Mouse (Mus musculus) heart, embryonic 16.5 days (tissue): ENCODE measurements around the gene Sar1b. TPM values are rescaled to one million over a fixed set of nuclear protein-coding genes. Genes with fewer than 3 reads are reported as not detected.

Experiments used
- ATAC-seq: fragments of 200-750 bp; cut with Nextera tagmentation; replicated peaks from 2 replicates; pipeline ENCODE4 v1.8.0; 2017; ENCODE audit warnings: moderate number of reproducible peaks; ENCODE audit not compliant: insufficient read depth, low FRiP score; ENCODE audit errors: extremely low read depth
- H3K27ac ChIP-seq: fragments of 300-500 bp; sonication (generic); 2 replicates; pipeline ENCODE4 v1.5.1; 2014; ENCODE audit warnings: mild to moderate bottlenecking, low read length, control low read depth, moderate library complexity
- H3K27me3 ChIP-seq: fragments of 300-500 bp; sonication (generic); 2 replicates; pipeline ENCODE4 v1.6.1; 2014; ENCODE audit warnings: low read length, mixed read lengths; ENCODE audit not compliant: control insufficient read depth, insufficient read depth
- H3K36me3 ChIP-seq: fragments of 300-500 bp; sonication (generic); 2 replicates; pipeline ENCODE4 v1.6.1; 2014; ENCODE audit not compliant: control insufficient read depth, insufficient read depth
- H3K4me1 ChIP-seq: fragments of 300-500 bp; sonication (generic); 2 replicates; pipeline ENCODE4 v1.6.1; 2014; ENCODE audit warnings: low read length, mixed read lengths; ENCODE audit not compliant: control insufficient read depth, insufficient read depth
- H3K4me2 ChIP-seq: fragments of 300-500 bp; sonication (generic); 2 replicates; pipeline ENCODE4 v1.6.1; 2014; ENCODE audit warnings: low read depth, mild to moderate bottlenecking, control low read depth, low read length
- H3K4me3 ChIP-seq: fragments of 300-500 bp; sonication (generic); 2 replicates; pipeline ENCODE4 v1.5.1; 2014; ENCODE audit warnings: mild to moderate bottlenecking, control low read depth, low read length
- H3K9ac ChIP-seq: fragments of 300-500 bp; sonication (generic); 2 replicates; pipeline ENCODE4 v1.6.1; 2014; ENCODE audit warnings: low read length, control low read depth
- H3K9me3 ChIP-seq: fragments of 300-500 bp; sonication (generic); replicated peaks from 2 replicates; pipeline ENCODE4 v1.6.1; 2016; ENCODE audit warnings: low read length; ENCODE audit not compliant: control insufficient read depth
- WGBS: fragments of 180-500 bp; shearing (Covaris S2); extraction: QIAGEN DNeasy Blood & Tissue Kit; methylation state at CpG from one replicate; pipeline ENCODE4 v1.1.7; 2014; 5-methylcytosine and 5-hydroxymethylcytosine counted together
- polyA plus RNA-seq: library from polyadenylated mRNA; unstranded; fragments of >200 nt; fragmentation: Nextera tagmentation; extraction: Ambion mirVana; gene quantifications from 2 replicates; pipeline ENCODE4 v1.2.1, GENCODE M21; 2015

Gene Sar1b
- polyA plus RNA-seq, 1 experiment from 2014 or later, result 136 TPM

DNA sequence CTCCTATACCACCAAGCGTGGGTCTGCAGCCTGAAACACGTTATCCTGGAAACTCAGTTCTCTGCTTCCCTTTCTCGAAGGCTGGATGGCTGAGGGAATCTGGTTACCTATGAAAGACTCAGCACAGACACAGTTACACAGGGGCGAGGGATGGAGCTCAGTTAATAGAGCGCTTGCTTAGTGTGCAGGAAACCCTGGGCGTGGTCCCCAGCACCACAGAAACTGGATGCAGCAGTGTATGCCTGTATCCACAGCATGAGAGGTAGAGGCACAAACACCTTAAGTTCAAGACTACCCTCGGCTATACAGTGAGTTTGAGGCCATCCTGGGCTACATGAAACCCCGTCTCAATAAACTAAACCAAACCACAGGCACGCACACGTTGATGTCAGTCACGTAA, 76.5 kb downstream of the Sar1b start:
- WGBS, result 85% methylated on average over 11 of the region's 11 CpGs
- H3K4me2 ChIP-seq, result no peak overlapping the region
- H3K4me3 ChIP-seq, result no peak overlapping the region
- no peaks in the 10 kb centered on the region for H3K27me3 ChIP-seq
- H3K27ac ChIP-seq, result no peak overlapping the region
- H3K36me3 ChIP-seq, result no peaks in the 10 kb centered on the region
- H3K9me3 ChIP-seq, result no peaks in the 10 kb centered on the region
- no peak overlapping the region for H3K9ac ChIP-seq
- peaks cover 2% of the 10 kb centered on the region; the same call in 1 of the 2 replicates for H3K4me1 ChIP-seq
- ATAC-seq, result no peak

DNA sequence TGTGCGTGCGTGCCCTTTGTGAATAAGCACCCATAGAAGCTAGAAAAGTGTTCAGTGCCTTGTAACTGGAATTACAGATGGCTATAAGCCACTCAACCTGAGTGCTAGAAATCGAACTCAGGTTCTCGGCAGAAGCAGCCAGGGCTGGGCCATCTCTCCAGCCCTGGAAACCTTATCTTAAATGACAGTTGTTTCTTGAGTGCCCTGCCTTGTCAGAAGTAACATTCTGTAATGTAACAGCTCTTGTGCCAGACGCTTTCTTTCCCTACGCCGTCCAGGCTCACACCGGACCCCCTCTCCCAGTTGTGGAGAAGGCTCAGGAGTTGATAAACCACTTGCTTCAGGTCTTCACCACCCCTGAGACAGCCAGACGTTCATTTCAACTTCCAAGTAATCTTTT, 77.2 kb downstream of the Sar1b start:
- ATAC-seq, result no peak
- Histone ChIP-seq H3K36me3 (no peaks in the 10 kb centered on the region), H3K4me1 (peaks cover 2% of the 10 kb centered on the region; the same call in 1 of the 2 replicates), H3K27me3 (no peaks in the 10 kb centered on the region), H3K4me3 (no peak overlapping the region), H3K9ac (no peak overlapping the region), H3K4me2 (no peak overlapping the region), H3K9me3 (no peaks in the 10 kb centered on the region), H3K27ac (no peak overlapping the region)
- 42% methylated on average over 9 of the region's 9 CpGs for WGBS

DNA sequence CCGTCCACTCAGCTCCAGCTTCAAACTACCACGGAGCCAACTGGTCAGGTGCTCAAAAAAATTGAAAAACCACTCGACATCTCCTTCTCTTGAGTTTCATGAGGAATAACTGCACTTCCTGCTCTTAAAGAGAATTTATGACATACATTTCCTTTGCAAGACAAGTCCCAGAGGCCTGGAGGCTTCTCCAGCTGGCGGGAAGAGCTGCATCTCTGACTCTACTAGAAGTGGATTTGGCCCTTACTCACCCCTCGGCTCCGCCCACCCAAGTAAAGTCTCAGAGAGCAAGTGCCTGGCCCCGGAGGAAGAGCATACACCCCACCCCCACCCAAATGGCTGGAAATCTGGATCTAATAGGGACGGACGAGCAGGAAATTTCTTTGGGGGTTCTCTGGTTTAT, 77.7 kb downstream of the Sar1b start:
- H3K4me3 ChIP-seq, result no peak overlapping the region
- no peaks in the 10 kb centered on the region for H3K9me3 ChIP-seq
- 51% methylated on average over 9 of the region's 9 CpGs for WGBS
- H3K27ac ChIP-seq, result no peak overlapping the region
- no peaks in the 10 kb centered on the region for H3K27me3 ChIP-seq
- no peaks in the 10 kb centered on the region for H3K36me3 ChIP-seq
- no peak for ATAC-seq
- peaks cover 2% of the 10 kb centered on the region; the same call in 1 of the 2 replicates for H3K4me1 ChIP-seq
- H3K9ac ChIP-seq, result no peak overlapping the region
- no peak overlapping the region for H3K4me2 ChIP-seq

Other genes starting within 250 kb of the Sar1b start
- 15.0 TPM in 2 replicates for gene Phykpl, start 178.9 kb upstream of the Sar1b start, polyA plus RNA-seq
- 251 and 280 TPM in 2 replicates for gene Hnrnpab, start 156.8 kb upstream of the Sar1b start, polyA plus RNA-seq
- 77.9 and 88.1 TPM in 2 replicates for gene Nhp2, start 144.0 kb upstream of the Sar1b start, polyA plus RNA-seq
- gene Rmnd5b, start 127.8 kb upstream of the Sar1b start, polyA plus RNA-seq, result 37.1 and 38.2 TPM in 2 replicates
- gene N4bp3, start 112.8 kb upstream of the Sar1b start, polyA plus RNA-seq, result 21.6 and 25.8 TPM in 2 replicates
- 1.3 and 1.9 TPM in 2 replicates for gene D930048N14Rik, start 112.7 kb upstream of the Sar1b start, polyA plus RNA-seq
- gene 0610009B22Rik, start 74.8 kb upstream of the Sar1b start, polyA plus RNA-seq, result 66.3 and 75.5 TPM in 2 replicates
- 9.7 and 10.7 TPM in 2 replicates for gene Sec24a, start 53 bp upstream of the Sar1b start, polyA plus RNA-seq
- 1.4 and 1.6 TPM in 2 replicates for gene Jade2, start 94.0 kb downstream of the Sar1b start, polyA plus RNA-seq
- 73.0 and 81.1 TPM in 2 replicates for gene Cdkn2aipnl, start 204.0 kb downstream of the Sar1b start, polyA plus RNA-seq
- gene Ube2b, start 237.1 kb downstream of the Sar1b start, polyA plus RNA-seq, result 278 and 286 TPM in 2 replicates
- gene Cdkl3, start 240.5 kb downstream of the Sar1b start, polyA plus RNA-seq, result 10.8 and 12.7 TPM in 2 replicates